Mouse (Mus musculus) G1E (cell line): ENCODE results near the gene Prdm8.

Source experiments
- CTCF ChIP-seq: IDR thresholded peaks from 2 replicates; pipeline ENCODE4 v1.5.1; 2012; ENCODE audit warnings: low read depth, low read length, inconsistent platforms, mixed read lengths
- POLR2AphosphoS5 ChIP-seq: IDR thresholded peaks from 2 replicates; pipeline ENCODE4 v1.6.1; 2012; ENCODE audit warnings: low read depth, low read length, inconsistent platforms; ENCODE audit not compliant: insufficient replicate concordance
- TAL1 ChIP-seq: conservative IDR thresholded peaks from 2 replicates; pipeline ENCODE4 v1.6.1; 2012; ENCODE audit warnings: low read depth, low read length, inconsistent platforms, mixed read lengths

GRCm38 (mm10) chr5:98201606-98202005, 34.6 kb downstream of the Prdm8 start:
- TF ChIP-seq CTCF (no peak), TAL1 (no peak), POLR2AphosphoS5 (no peak)
